Mouse (Mus musculus): Measurements from ENCODE around the gene Pnrc1. TPM values are rescaled to one million over a fixed set of nuclear protein-coding genes. Genes with fewer than 3 reads are reported as not detected.

Gene Pnrc1
- 395 TPM for polyA plus RNA-seq (2014; fragmentation: Illumina TruSeq; extraction: RNeasy Lipid Tissue Mini Kit (QIAGEN cat#74804))

DNA sequence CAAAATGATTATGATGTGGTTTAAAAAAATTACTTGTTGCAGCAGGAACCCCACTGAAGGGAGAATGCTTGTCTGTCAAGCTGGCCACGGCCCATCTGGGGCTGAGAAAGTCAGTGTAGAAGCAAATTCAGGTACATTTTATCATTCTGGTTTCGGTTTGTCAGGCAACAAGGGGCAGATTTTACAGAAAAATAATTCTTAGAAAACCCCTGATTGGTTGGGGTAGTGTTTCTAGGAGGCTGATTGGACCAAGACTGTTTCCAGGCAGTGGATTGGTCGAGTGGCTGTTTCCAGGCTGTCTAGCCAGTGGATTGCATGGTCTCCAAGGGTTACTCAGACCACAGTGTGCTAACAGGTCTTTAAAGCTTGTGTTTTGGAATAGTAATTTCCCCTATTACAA, at the start of gene Pnrc1:
Gene Pnrc1 (minus strand): TSS at position 162 of the 400 bp plus-strand sequence.

DNA sequence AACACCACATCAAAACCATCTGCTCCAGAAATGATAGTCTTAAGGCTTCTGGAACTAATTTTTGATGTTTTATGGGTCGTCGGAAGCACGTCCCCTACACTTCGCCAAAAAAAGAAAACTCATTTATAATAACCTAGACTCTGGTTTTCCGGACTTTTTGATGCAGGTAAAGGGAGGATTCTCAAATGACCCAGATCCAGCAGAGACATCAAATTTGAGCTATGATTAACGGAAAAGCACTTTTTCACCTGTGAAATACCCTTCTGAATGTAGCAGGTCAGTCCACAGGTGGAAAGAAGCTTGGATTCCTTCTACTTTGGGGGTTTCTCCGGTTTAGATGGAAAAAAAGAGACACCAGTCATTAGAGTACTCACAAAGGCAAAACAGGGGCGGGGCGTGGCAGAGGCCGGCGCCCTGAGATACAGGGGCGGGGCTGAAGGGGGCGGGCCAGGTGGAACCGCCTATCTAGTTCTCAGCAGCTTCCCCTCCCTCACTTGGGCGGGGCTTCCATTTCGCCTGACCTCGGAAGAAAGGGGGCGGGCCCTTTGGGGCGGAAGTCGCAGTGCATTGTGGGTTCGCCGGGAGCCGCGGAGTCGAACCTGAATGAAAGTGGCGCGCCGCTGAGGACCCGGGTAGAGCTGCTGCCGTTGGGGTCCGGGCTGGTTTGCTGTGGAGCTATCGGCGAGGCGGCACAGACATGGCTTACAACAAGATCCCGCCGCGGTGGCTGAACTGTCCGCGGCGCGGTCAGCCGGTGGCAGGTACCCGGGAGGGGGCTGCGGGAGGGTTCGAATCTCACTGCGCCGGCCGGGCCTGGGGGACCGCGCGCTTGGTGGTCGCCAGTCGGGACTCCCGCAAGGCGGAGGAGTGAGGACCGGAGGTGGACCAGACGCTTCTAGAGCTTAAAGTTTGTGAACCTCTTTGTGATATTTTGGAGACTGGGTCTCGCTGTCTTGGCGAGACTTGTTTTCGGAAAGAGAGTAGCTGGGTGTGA, 20.1 kb upstream of the Pnrc1 start, which contains the start of gene Rngtt:
Gene Rngtt (plus strand): TSS at position 548 of the 994 bp plus-strand sequence.

DNA sequence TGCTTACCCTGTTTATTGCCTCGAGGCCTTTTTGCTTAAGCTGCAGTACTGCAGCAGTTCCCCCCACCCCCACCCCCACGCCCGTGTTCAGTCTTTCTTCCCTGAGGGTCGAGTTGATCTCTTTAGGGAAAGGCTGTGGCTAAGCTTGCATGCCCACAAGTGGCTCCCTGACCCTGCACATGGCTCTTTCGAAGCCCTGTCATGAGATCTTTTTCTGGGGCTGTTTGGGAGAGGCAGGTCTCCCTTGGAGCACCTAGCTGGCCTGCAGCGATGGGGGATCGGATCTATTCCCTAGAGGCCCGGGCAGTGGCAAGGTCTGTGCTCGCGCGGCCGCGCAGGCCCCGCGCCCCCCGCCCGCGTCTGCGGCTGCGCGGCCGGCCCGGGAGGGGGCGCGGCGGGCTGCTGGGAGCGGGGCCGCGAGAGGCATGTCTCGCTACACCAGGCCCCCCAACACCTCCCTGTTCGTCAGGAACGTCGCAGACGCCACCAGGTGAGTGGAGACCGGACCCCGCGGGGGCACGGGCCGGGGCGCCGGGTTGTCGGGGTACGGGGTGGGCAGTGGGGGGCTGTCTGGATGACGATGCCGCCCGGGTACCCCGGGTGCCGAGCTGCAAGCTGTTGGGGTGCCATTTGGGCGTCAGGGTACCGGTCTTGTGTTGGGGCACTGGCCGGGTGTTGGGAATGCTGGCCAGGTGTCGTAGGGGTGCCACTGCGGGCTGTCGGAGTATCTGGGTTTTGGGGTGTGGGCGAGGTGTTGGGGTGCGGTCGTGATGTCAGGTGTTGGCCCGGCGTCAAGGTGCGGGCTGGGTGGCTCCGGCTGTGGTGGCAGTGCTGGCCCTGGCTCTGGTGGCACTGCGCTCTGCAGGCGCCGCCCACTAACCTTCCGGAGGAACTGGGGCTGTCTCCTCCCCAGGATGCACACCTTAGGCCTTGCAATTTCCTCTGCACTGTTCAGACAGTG, 80.8 kb downstream of the Pnrc1 start, which contains the start of gene Srsf12:
Gene Srsf12 (plus strand): TSS at position 111 of the 961 bp plus-strand sequence.

Other genes with a start within 250 kb of the Pnrc1 start
- not detected for gene Gabrr2, start 227.2 kb downstream of the Pnrc1 start, polyA plus RNA-seq (2014; fragmentation: Illumina TruSeq; extraction: RNeasy Lipid Tissue Mini Kit (QIAGEN cat#74804))
- gene Gabrr1, start 157.6 kb downstream of the Pnrc1 start, polyA plus RNA-seq (2014; fragmentation: Illumina TruSeq; extraction: RNeasy Lipid Tissue Mini Kit (QIAGEN cat#74804)): not detected
- gene Pm20d2, start 100.4 kb downstream of the Pnrc1 start, polyA plus RNA-seq (2014; fragmentation: Illumina TruSeq; extraction: RNeasy Lipid Tissue Mini Kit (QIAGEN cat#74804)): 8.0 TPM
- gene Srsf12, start 81.2 kb downstream of the Pnrc1 start, polyA plus RNA-seq (2014; fragmentation: Illumina TruSeq; extraction: RNeasy Lipid Tissue Mini Kit (QIAGEN cat#74804)): 3.2 TPM
- gene Rngtt, start 20.1 kb upstream of the Pnrc1 start, polyA plus RNA-seq (2014; fragmentation: Illumina TruSeq; extraction: RNeasy Lipid Tissue Mini Kit (QIAGEN cat#74804)): 69.8 TPM

Measured in ovary, adult 10 weeks (tissue).